Mouse (Mus musculus) left cerebral cortex, postnatal 25 days (tissue): ENCODE measurements at regions not wholly inside any gene's neighbourhood (a gene's known extent, or its start where the extent isn't known, plus 50 kb on each side); places are given as distances from the start of the nearest gene placed in this dataset.
"Not testable (repeated sequence)": the region's sequence is repeated elsewhere in the genome, so short reads cannot be mapped to it uniquely, and the experiment has no call there.

ENCODE experiments used
- DNase-seq, 2 experiments: peaks; one replicate each; pipeline ENCODE4 v3.0.0; 2022; ENCODE audit warnings: low spot score in 2 of 2, mixed read lengths in 1 of 2
- intact Hi-C: fragments of 180-260 bp; cut with DNase I; formaldehyde crosslinking; loops from one replicate; pipeline ENCODE4 v1.15.1; 2025

DNA sequence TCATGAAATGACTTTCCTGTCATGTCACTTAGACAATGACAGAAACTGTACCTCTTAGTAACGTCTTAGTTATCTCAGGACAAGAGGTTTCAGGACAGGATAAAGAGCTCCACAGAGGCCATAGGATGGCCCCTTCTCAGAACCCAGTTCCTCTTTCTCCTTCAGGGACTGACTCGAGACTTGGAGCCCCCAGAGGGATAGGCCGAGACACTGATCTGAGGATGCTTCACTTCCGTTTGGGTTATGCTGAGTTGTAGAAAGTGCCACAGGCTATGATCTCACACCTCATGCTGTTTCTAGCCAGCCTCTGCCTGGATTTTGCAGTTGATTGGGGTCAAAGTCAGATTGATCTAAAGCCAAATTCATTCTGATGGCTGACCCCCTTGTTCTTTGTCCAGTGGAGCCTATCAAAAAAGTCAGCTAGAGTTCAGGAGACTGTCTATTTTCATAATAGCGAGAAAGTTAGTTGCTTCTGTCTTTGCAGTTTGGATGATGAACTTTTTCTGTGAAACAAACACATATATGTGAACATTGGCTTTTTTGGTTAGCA, 70.7 kb downstream of the Sult3a2 start:
- intact Hi-C loops, result no loop called here

DNA sequence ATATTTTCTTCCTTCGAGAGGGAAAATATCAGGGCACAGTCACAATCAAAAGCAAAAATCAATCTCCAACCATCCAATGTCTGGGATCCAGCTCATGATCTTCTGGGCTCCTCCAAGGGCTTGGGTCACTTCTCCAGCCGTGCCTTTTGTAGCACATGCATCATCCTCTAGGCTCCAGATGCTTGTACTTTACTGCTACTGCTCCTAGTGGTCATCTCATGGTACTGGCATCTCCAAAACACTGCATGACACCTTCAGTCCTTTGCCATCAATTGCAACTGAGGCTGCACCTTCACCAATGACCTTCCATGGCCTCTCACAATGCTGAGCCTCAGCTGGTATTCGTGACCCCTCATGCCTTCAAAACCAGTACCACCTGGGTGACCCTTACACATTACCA, 77.8 kb downstream of the Sult3a2 start:
- intact Hi-C loops, result not testable (repeated sequence)

More for the DNA sequence above, 70.7 kb downstream of the Sult3a2 start:
- no peak for DNase-seq

DNA sequence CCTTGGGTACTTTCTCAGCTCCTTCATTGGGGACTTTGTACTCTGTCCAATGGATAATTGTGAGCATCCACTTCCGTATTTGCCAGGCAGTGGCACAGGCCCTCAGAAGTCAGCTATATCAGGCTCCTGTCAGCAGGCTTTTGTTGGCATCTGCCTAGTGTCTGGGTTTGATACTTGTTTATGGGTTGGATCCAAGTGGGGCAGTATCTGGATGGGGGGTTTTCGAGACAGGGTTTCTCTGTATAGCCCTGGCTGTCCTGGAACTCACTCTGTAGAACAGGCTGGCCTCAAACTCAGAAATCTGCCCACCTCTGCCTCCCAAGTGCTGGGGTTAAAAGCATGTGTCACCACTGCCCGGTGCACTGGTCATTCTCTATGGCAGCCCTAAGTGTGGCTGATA, 79.7 kb upstream of the Clvs2 start:
- DNase-seq, result not testable (repeated sequence)
- intact Hi-C loops, result loop anchor here (5.0 kb wide), 2 partner anchors 82 to 1962 kb away; partner anchors contain the start of gene Clvs2

More for the DNA sequence above, 77.8 kb downstream of the Sult3a2 start:
- DNase-seq, result not testable (repeated sequence)

GRCm38 (mm10) chr10:33703420-33703819, 78.9 kb upstream of the Clvs2 start:
- DNase-seq, result peak; percentile 84 to 90
- intact Hi-C loops, result loop anchor here (5.0 kb wide), 2 partner anchors 81 to 1961 kb away; partner anchors contain the start of gene Clvs2
